Mouse (Mus musculus) ES-E14 (cell line): ENCODE measurements at regions not wholly inside any gene's neighbourhood (a gene's known extent, or its start where the extent isn't known, plus 50 kb on each side); places are given as distances from the start of the nearest gene placed in this dataset.

ENCODE experiments used
- CHD2 ChIP-seq: IDR thresholded peaks from 2 replicates; pipeline ENCODE4 v1.6.1; 2014; ENCODE audit warnings: mild to moderate bottlenecking, low read depth, low read length, inconsistent platforms
- HCFC1 ChIP-seq: IDR thresholded peaks from 2 replicates; pipeline ENCODE4 v1.6.1; 2012; ENCODE audit warnings: low read length, inconsistent platforms, borderline replicate concordance; ENCODE audit not compliant: insufficient read depth
- MAFK ChIP-seq: IDR thresholded peaks from 2 replicates; pipeline ENCODE4 v1.6.1; 2014; ENCODE audit warnings: mild to moderate bottlenecking, low read depth, low read length, inconsistent platforms; ENCODE audit not compliant: insufficient read depth
- ZC3H11A ChIP-seq: IDR thresholded peaks from 2 replicates; pipeline ENCODE4 v1.6.1; 2012; ENCODE audit warnings: low read depth, mild to moderate bottlenecking, inconsistent platforms, low read length, borderline replicate concordance
- ZNF384 ChIP-seq: IDR thresholded peaks from 2 replicates; pipeline ENCODE4 v1.6.1; 2012; ENCODE audit warnings: low read depth, low read length, inconsistent platforms

GRCm38 (mm10) chr5:99826861-99827260 lies 79.2 kb upstream of the Vamp9 start:
- TF ChIP-seq CHD2 (no peak), ZC3H11A (no peak), HCFC1 (no peak), ZNF384 (no peak), MAFK (no peak)
